Mouse (Mus musculus) CD4-positive naive resting alpha-beta T cell, adult 57 days (primary cell): Measurements from ENCODE around the gene Bpifa6. TPM values are rescaled to one million over a fixed set of nuclear protein-coding genes. Genes with fewer than 3 reads are reported as not detected.

ENCODE experiments used
- total RNA-seq: library from RNA; stranded (reverse); gene quantifications from one replicate; pipeline ENCODE4 v1.2.4, GENCODE M21; 2023

Gene Bpifa6
- not detected for total RNA-seq

DNA sequence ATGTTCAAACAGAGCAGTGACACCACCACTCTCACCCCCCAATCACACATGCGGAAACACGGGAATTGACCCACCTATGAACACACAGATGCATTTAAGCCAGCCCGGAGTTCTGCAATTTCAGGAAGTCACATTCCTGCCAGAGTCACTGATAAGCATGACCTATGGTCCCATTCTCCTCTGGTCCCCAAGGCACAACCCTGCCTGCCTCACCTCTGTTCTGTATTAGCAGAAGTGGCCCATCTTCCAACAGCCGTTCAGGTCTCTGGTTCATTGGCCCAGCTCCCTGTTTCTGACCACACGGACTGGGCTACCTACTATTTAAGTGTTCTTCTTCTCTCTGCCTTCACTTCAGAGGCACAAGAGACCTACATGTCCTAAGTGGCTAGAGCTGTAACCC is at the start of gene Bpifa6:
Gene Bpifa6, plus strand, starts transcription at position 364 of the 400 bp plus-strand sequence.

DNA sequence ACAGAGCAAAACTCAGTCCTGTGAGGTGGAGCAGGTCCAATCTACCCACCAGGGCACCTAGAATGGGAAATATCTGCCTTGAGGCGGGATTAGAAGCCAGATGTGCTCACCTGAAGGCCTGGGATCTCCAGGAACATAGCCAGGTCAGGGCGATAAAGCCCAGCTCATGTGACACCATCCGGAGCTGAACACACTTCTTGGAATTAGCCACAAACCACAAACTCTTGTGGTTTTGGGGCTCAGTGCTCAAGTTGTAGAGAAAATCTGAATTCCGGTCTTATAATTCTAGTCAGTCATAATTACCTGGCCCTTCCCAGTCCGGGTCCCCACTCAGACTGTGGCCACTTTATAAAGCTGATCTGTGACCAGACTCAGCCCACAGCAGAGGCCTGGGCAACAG is 36.9 kb upstream of the Bpifa6 start, which contains the start of gene Bpifb4:
Gene Bpifb4, plus strand, starts transcription at position 370 of the 400 bp plus-strand sequence.

DNA sequence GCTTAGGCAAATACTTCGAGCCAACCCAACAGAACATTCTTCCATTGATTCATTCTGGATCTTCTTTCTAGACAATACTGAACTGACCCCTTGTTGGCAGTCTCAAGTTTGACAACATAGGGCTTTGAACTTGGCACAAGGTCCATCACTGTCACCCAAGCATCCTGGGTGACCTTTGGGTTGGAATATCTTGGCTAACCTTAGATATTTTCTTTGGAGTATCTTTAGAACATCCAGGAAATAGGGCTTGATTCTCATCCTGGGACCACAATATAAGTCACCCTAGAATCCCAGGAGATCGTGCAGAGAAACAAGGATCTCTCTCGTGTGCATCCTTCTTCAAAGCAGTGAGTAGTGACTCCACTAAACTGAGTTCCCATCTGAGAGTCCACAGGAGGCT is 33.2 kb downstream of the Bpifa6 start, which contains the start of gene Bpifa2:
Gene Bpifa2, plus strand, starts transcription at position 301 of the 400 bp plus-strand sequence.

Other genes with a start within 250 kb of the Bpifa6 start
- gene Mapre1, start 233.7 kb upstream of the Bpifa6 start, total RNA-seq = 132 TPM
- gene Efcab8, start 195.0 kb upstream of the Bpifa6 start, total RNA-seq = 0.65 TPM
- gene Sun5, start 103.9 kb upstream of the Bpifa6 start, total RNA-seq = not detected
- gene Bpifb2, start 99.9 kb upstream of the Bpifa6 start, total RNA-seq = not detected
- gene Bpifb6, start 74.6 kb upstream of the Bpifa6 start, total RNA-seq = not detected
- gene Bpifb3, start 56.7 kb upstream of the Bpifa6 start, total RNA-seq = not detected
- not detected for gene Bpifb4, start 36.7 kb upstream of the Bpifa6 start, total RNA-seq
- gene Bpifa2, start 33.3 kb downstream of the Bpifa6 start, total RNA-seq = not detected
- gene Bpifa3, start 155.4 kb downstream of the Bpifa6 start, total RNA-seq = not detected
- not detected for gene Bpifa1, start 167.9 kb downstream of the Bpifa6 start, total RNA-seq
- gene Bpifa5, start 187.7 kb downstream of the Bpifa6 start, total RNA-seq = not detected
- not detected for gene Bpifb1, start 215.9 kb downstream of the Bpifa6 start, total RNA-seq
- not detected for gene Bpifb5, start 248.8 kb downstream of the Bpifa6 start, total RNA-seq